Mouse (Mus musculus): Measurements from ENCODE around the gene Map3k1.

- no peak for TF ChIP-seq CTCF (conservative IDR thresholded peaks at IDR 0.05; ENCODE audit: low read length)
- TF ChIP-seq POU5F1 (IDR thresholded peaks at IDR 0.05; ENCODE audit: borderline replicate concordance, low read length): no peak
Observed at GRCm38 (mm10) chr13:111808387-111808636, 481 bp downstream of the Map3k1 start.

Data from E14TG2a.4 (cell line).